Mouse (Mus musculus): ENCODE results near the gene Mlst8. TPM values are rescaled to one million over a fixed set of nuclear protein-coding genes. Genes with fewer than 3 reads are reported as not detected.

Mlst8 gene
- polyA plus RNA-seq, 2 experiments = 9.6 to 13.5 TPM

GRCm38 (mm10) chr17:24446590-24446989 lies 32.3 kb downstream of the Mlst8 start:
- no peaks in the 10 kb centered on the region for H3K9me3 ChIP-seq (ENCODE audit: control insufficient read depth, low read length)
- no peak overlapping the region for H3K9ac ChIP-seq (replicated peaks)
- ATAC-seq (ENCODE audit: insufficient read depth) (no peak), DNase-seq (ENCODE audit: low read depth in 3 of 3, low spot score in 3 of 3) (no peak)
- H3K4me2 ChIP-seq (ENCODE audit: low read depth) = no peak overlapping the region
- no peaks in the 10 kb centered on the region for H3K4me1 ChIP-seq (replicated peaks; ENCODE audit: control insufficient read depth in 2 of 2, insufficient read depth in 2 of 2, low read length in 1 of 2)
- H3K4me3 ChIP-seq (ENCODE audit: insufficient read depth in 1 of 2, low read depth in 2 of 2, low read length in 2 of 2) = no peak overlapping the region
- no peaks in the 10 kb centered on the region for H3K27me3 ChIP-seq (ENCODE audit: control insufficient read depth, insufficient read depth, low read length)
- no peak overlapping the region for H3K27ac ChIP-seq
- 83% methylated on average over 8 of the region's 8 CpGs for WGBS (ENCODE audit: insufficient replicate concordance)
- TF ChIP-seq EP300 (IDR thresholded peaks at IDR 0.05; ENCODE audit: low read depth) = no peak
- no peak for TF ChIP-seq CTCF (IDR thresholded peaks at IDR 0.05; ENCODE audit: low read depth)
- H3K36me3 ChIP-seq (replicated peaks; ENCODE audit: control insufficient read depth, insufficient read depth, low read depth) = peaks cover 47% of the 10 kb centered on the region

GRCm38 (mm10) chr17:24443409-24443808 lies 35.5 kb downstream of the Mlst8 start:
- 79% methylated on average over 4 of the region's 4 CpGs for WGBS (ENCODE audit: insufficient replicate concordance)
- DNase-seq (ENCODE audit: low read depth in 3 of 3, low spot score in 3 of 3) = no peak
- no peak for TF ChIP-seq CTCF (IDR thresholded peaks at IDR 0.05; ENCODE audit: low read depth)
- TF ChIP-seq EP300 (IDR thresholded peaks at IDR 0.05; ENCODE audit: low read depth) = no peak
- H3K9ac ChIP-seq (replicated peaks) = no peak overlapping the region
- no peak overlapping the region for H3K27ac ChIP-seq
- no peaks in the 10 kb centered on the region for H3K4me1 ChIP-seq (replicated peaks; ENCODE audit: control insufficient read depth in 2 of 2, insufficient read depth in 2 of 2, low read length in 1 of 2)
- no peak overlapping the region for H3K4me3 ChIP-seq (ENCODE audit: insufficient read depth in 1 of 2, low read depth in 2 of 2, low read length in 2 of 2)
- H3K4me2 ChIP-seq (ENCODE audit: low read depth) = no peak overlapping the region
- H3K36me3 ChIP-seq (replicated peaks; ENCODE audit: control insufficient read depth, insufficient read depth, low read depth) = peaks cover 41% of the 10 kb centered on the region
- H3K27me3 ChIP-seq (ENCODE audit: control insufficient read depth, insufficient read depth, low read length) = no peaks in the 10 kb centered on the region
- no peak for ATAC-seq (ENCODE audit: insufficient read depth)
- H3K9me3 ChIP-seq (ENCODE audit: control insufficient read depth, low read length) = no peaks in the 10 kb centered on the region

- no peak for TF ChIP-seq CTCF (IDR thresholded peaks at IDR 0.05; ENCODE audit: low read depth)
- TF ChIP-seq EP300 (IDR thresholded peaks at IDR 0.05; ENCODE audit: low read depth) = no peak
- Histone ChIP-seq H3K36me3 (replicated peaks; ENCODE audit: control insufficient read depth, insufficient read depth, low read depth) (peaks cover 45% of the 10 kb centered on the region), H3K9me3 (ENCODE audit: control insufficient read depth, low read length) (no peaks in the 10 kb centered on the region), H3K27ac (no peak within 1 kb of the TSS), H3K4me3 (ENCODE audit: insufficient read depth in 1 of 2, low read depth in 2 of 2, low read length in 2 of 2) (no peak within 1 kb of the TSS), H3K4me1 (replicated peaks; ENCODE audit: control insufficient read depth in 2 of 2, insufficient read depth in 2 of 2, low read length in 1 of 2) (no peaks in the 10 kb centered on the region), H3K4me2 (ENCODE audit: low read depth) (no peak within 1 kb of the TSS), H3K9ac (replicated peaks) (no peak within 1 kb of the TSS), H3K27me3 (ENCODE audit: control insufficient read depth, insufficient read depth, low read length) (no peaks in the 10 kb centered on the region)
- no peak for ATAC-seq (ENCODE audit: insufficient read depth)
- WGBS (ENCODE audit: insufficient replicate concordance) = 70% methylated on average over 7 of the region's 7 CpGs
- no peak for DNase-seq (ENCODE audit: low read depth in 3 of 3, low spot score in 3 of 3)
Measured at GRCm38 (mm10) chr17:24442632-24443155, 36.2 kb downstream of the Mlst8 start, which contains the start of gene Dnase1l2. Gene Dnase1l2 (minus strand): TSS chr17:24443105.

GRCm38 (mm10) chr17:24442107-24442506 lies 36.8 kb downstream of the Mlst8 start:
- no peak for DNase-seq (ENCODE audit: low read depth in 3 of 3, low spot score in 3 of 3)
- Histone ChIP-seq H3K36me3 (replicated peaks; ENCODE audit: control insufficient read depth, insufficient read depth, low read depth) (peaks cover 42% of the 10 kb centered on the region), H3K27me3 (ENCODE audit: control insufficient read depth, insufficient read depth, low read length) (no peaks in the 10 kb centered on the region), H3K27ac (no peak overlapping the region), H3K4me2 (ENCODE audit: low read depth) (no peak overlapping the region), H3K4me1 (replicated peaks; ENCODE audit: control insufficient read depth in 2 of 2, insufficient read depth in 2 of 2, low read length in 1 of 2) (no peaks in the 10 kb centered on the region), H3K9me3 (ENCODE audit: control insufficient read depth, low read length) (no peaks in the 10 kb centered on the region), H3K4me3 (ENCODE audit: insufficient read depth in 1 of 2, low read depth in 2 of 2, low read length in 2 of 2) (no peak overlapping the region), H3K9ac (replicated peaks) (no peak overlapping the region)
- 87% methylated on average over 14 of the region's 14 CpGs for WGBS (ENCODE audit: insufficient replicate concordance)
- no peak for ATAC-seq (ENCODE audit: insufficient read depth)
- TF ChIP-seq EP300 (IDR thresholded peaks at IDR 0.05; ENCODE audit: low read depth) = no peak
- TF ChIP-seq CTCF (IDR thresholded peaks at IDR 0.05; ENCODE audit: low read depth) = no peak

- TF ChIP-seq CTCF (IDR thresholded peaks at IDR 0.05; ENCODE audit: low read depth) = peak; percentile 61
- TF ChIP-seq EP300 (IDR thresholded peaks at IDR 0.05; ENCODE audit: low read depth) = no peak
- Histone ChIP-seq H3K9ac (replicated peaks) (no peak overlapping the region), H3K4me2 (ENCODE audit: low read depth) (no peak overlapping the region), H3K9me3 (ENCODE audit: control insufficient read depth, low read length) (no peaks in the 10 kb centered on the region), H3K4me3 (ENCODE audit: insufficient read depth in 1 of 2, low read depth in 2 of 2, low read length in 2 of 2) (no peak overlapping the region), H3K36me3 (replicated peaks; ENCODE audit: control insufficient read depth, insufficient read depth, low read depth) (peaks cover 33% of the 10 kb centered on the region), H3K27me3 (ENCODE audit: control insufficient read depth, insufficient read depth, low read length) (no peaks in the 10 kb centered on the region), H3K27ac (no peak overlapping the region), H3K4me1 (replicated peaks; ENCODE audit: control insufficient read depth in 2 of 2, insufficient read depth in 2 of 2, low read length in 1 of 2) (no peaks in the 10 kb centered on the region)
- no peak for ATAC-seq (ENCODE audit: insufficient read depth)
- WGBS (ENCODE audit: insufficient replicate concordance) = 40% methylated on average over 2 of the region's 2 CpGs
- no peak for DNase-seq (ENCODE audit: low read depth in 3 of 3, low spot score in 3 of 3)
Measured at GRCm38 (mm10) chr17:24441148-24441547, 37.7 kb downstream of the Mlst8 start.

Measured in liver, embryonic 14.5 days (tissue).